Mouse (Mus musculus): ENCODE results near the gene Rtl8c.
"Not testable (repeated sequence)": the region's sequence is repeated elsewhere in the genome, so short reads cannot be mapped to it uniquely, and the experiment has no call there.

Rtl8c gene

DNA sequence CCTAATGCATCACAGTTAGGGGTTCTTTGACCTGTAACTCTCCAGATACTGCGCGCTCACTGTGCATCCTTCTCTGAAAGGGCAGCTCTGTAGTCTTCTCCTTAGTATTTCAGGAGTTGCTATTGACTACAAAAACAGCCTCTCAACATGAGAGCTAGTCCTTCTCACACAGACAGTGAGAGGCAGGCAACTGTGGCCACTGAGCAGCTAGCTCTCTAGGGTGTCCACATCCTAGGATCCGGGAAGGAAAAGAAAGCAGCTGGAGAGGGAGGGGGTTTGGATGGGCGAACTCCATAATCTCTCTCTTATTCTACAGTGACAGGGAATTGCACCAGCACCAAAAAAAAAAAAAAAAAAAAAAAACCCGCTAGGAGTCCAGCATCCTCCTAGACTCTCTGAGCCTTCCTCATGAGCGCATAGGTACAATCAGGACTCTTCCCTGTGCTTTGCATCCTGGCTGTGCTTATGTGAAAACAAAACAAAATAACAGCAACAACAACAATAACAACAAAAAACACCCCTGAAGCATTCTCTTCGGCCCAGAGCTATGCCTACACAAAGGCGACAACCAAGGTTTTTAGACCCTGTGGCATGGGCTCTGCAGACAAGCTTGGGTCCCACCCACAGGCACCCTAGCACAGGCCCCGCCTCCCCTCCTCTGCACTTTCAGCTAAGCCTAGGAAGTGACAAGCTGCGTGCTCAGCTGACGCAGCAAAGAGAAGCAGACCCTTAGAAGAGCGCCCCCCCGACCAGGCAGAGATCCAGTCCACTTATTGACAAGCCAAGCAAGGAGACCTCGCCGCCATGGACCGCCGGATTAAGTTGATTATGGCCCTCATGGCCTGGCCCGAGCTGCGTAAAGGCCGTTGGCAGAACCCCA is at the start of gene Rtl8c:
Gene Rtl8c, plus strand, starts transcription at position 791 of the 880 bp plus-strand sequence.
- peak; percentile 73 for DNase-seq (ENCODE audit: low read depth, low spot score)

DNA sequence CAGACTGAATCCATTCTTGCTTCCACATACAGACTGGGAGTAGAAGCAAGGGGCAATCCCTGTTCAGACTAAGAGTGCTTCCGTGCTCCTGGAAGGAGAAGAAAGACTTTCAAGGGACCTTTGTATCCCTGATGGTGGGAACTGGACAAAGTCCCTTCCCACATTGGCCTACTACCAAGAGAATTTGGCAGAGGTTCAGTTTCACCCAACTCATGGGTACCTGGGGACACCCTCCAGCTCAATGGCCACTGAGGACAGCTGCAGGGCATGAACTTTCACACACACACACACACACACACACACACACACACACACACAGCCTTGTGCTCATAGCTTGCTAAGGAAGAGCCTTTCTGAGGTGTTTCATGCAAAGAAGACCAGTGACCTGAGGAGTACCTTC is 28.5 kb upstream of the Rtl8c start:
- DNase-seq (ENCODE audit: low read depth, low spot score) = no peak

GRCm38 (mm10) chrX:53581407-53581806 is 26.4 kb upstream of the Rtl8c start:
- not testable (repeated sequence) for DNase-seq (ENCODE audit: low read depth, low spot score)

GRCm38 (mm10) chrX:53583404-53583803 is 24.4 kb upstream of the Rtl8c start:
- not testable (repeated sequence) for DNase-seq (ENCODE audit: low read depth, low spot score)

GRCm38 (mm10) chrX:53599993-53600392 is 7.8 kb upstream of the Rtl8c start:
- DNase-seq (ENCODE audit: low read depth, low spot score) = not testable (repeated sequence)

DNA sequence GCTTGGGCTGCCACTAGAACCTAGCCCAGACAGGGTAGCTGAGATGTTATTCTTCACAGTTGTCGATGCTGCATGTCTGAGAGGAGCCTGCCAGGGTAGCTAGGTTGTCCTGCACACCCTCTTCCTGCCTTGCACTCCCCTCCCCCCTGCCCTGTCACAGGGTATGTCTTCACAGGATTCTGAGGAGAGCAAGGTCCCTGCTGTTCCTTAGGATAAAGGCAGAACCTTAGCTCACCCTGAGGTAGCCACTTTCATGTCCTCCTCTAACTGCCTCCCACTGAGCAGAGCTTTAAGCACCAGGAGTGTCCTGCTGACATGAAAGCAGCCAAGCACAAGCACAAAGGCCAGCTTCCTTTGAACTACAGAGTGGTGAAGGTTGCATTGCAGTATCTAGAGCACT is 1.7 kb upstream of the Rtl8c start:
- DNase-seq (ENCODE audit: low read depth, low spot score) = not testable (repeated sequence)

GRCm38 (mm10) chrX:53608122-53608813 is 436 bp downstream of the Rtl8c start:
- no peak for DNase-seq (ENCODE audit: low read depth, low spot score)

DNA sequence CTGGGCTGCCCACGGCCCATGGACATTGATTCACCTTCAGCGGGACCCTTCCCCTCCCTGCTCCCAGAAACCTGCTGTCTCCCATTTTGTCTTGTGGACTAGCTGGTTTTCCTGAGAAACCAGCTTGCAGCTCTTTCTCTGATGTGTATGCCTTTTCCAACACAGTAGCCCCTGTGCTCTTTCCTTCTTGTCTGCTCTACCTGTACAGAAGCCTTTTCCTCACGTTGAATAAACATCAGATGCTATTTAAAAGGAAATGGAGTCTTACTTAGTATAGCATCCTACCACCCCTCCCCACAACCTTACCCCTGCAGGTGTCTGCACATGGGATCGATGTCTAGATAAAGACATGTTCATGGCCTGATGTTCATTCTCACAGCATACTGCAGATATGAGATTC is 1.0 kb downstream of the Rtl8c start, which contains the start of gene Gm14597:
Gene Gm14597, minus strand, starts transcription at position 101 of the 400 bp plus-strand sequence.
- not testable (repeated sequence) for DNase-seq (ENCODE audit: low read depth, low spot score)

DNA sequence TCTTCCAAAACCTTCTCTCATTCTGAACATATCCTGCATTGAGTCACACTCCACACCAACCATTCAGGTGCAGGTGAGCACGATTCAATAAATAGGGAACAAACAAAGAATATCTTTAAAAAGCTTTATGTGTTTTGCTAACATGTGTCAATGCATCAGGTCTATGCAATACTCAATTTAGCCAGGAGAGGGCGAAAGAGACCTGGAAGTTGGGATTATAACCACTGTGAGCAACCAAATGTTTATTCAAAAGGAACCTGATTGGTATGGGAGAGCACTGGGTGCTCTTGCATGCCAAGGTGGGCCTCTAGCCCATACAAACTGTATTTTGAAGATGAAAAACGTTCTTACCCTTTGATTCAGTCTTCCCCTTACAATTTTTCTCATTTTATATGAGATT is 2.7 kb downstream of the Rtl8c start:
- no peak for DNase-seq (ENCODE audit: low read depth, low spot score)

DNA sequence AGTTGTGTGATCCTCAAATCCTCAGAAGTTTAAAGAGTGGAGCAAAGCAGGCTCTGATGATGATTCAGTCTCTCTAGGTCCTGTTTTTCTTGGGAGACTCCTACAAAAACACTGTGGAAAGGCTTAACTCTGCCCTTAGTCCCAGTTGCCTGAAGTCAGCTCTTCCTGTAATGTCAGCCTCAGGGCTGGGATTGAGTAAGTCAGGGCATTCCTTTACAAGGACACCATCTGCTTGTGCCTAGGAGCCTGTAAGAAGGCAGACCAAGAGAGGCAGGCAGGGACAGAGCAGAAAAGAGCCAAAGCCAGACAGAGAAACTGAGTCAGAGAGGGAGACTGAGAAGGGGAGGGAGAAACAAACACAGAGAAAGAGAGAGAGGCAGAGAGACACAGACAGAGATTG is 3.6 kb downstream of the Rtl8c start:
- not testable (repeated sequence) for DNase-seq (ENCODE audit: low read depth, low spot score)

DNA sequence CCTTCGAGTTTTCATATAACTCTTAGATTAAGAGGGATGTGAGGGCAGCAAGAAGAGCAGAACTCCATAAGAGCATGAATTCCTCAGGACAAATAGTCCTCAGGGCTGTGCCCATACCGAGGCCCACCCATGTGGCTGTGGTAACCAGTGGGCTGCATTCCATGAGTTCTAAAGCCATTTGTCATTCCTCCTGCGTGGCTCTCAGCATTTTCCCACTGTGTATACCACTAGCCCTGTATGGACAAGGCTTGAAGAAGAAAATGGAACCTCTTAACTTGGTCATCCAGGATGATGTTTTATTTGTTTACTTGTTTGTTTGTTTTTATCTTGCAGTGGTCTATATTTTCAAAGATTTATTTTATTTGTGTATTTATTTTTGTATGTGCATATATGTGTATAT is 30.3 kb downstream of the Rtl8c start:
- DNase-seq (ENCODE audit: low read depth, low spot score) = not testable (repeated sequence)

- not testable (repeated sequence) for DNase-seq (ENCODE audit: low read depth, low spot score)
Measured at GRCm38 (mm10) chrX:53642604-53642979, 34.8 kb downstream of the Rtl8c start.

GRCm38 (mm10) chrX:53642980-53643961 is 35.4 kb downstream of the Rtl8c start, which contains the start of gene Rtl8a:
Rtl8a (minus strand) TSS chrX:53643682.
- peak; percentile 50 for DNase-seq (ENCODE audit: low read depth, low spot score)

DNA sequence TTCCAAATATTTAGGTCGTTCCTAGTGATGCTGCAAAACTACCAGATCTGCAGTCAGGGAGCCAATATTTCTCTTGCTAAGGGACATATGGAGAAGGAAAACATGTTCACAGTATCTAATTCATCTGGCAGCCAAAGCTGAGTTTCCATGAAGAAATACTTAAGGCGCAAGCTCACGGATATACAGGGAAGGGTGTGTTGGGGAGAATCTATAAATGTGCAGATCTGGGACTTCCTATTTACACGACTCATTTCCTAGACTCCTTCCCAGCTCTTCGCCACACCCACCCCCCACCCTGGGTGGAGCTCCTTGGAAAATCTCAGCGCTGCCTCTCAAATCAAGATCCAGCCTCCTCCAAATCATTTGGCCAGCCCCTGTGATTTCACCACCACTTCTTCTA is 38.1 kb downstream of the Rtl8c start:
- DNase-seq (ENCODE audit: low read depth, low spot score) = peak; percentile 3

DNA sequence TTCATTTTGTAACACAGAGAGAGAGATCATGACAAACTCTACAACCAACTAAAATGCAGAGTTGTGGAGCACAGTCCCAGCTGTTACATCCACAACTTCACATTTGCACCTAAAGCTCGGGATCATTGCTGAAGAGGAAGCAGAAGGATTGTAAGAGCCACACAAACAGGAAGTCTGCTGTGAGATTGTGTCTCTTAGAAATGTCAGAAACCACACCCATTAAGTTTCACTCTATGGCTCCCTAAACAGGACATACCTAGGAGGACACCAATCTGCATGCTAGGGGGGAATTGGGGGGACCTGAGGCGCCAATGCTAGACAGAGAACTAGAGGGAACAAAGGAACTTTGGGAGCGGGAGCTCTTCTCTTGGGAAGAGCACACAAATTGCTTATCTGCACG is 45.1 kb downstream of the Rtl8c start:
- not testable (repeated sequence) for DNase-seq (ENCODE audit: low read depth, low spot score)
